Mouse (Mus musculus) frontal cortex, adult 2 months (tissue): ENCODE measurements at regions not wholly inside any gene's neighbourhood (a gene's known extent, or its start where the extent isn't known, plus 50 kb on each side); places are given as distances from the start of the nearest gene placed in this dataset.

Experiments
- DNase-seq, 2 experiments: peaks; one replicate each; pipeline ENCODE4 v3.0.0; 2022; ENCODE audit warnings: low spot score in 1 of 2; ENCODE audit errors: extremely low spot score in 1 of 2

DNA sequence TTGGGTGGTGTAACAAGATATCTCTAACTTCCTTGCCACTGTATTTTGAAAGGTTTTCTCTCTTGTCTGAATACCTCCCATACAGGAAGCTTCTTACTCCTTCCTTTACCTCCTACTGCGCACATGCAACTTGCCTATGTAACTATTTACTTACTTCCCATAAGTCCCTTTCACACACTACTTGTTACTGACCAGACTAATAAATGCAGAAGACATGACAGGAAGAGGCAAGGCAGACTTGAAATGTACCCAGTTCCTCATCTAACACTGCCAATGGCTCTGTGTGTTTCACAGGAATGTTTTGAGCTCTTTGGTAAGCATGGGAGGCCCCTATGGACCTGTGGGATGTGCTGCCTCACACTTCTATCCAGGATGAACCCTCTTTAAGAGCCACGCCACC is 207.1 kb upstream of the Hhip start:
- DNase-seq = no peak

DNA sequence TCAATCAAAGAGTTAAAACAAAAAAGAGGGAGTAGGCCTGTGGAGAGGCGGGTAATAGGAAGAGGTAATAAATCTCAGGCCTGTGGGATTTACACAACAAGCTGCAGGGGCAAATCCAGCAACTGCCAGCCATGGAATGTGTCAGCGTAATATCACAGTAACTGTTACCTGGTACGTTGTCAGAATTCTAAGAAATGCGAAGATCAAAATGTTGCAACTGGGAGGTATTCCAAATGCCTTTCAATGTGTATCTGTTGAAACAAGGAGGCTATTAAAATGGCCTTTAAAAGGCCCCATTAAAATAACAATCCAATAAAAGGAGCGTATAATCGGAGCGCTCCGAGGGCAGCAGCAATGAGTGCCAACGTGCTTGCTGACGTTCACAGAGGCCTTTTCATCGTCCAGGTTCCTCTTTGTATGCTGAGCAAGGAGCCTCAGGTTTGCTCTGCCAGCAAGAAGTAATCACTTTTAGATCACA is 205.7 kb upstream of the Hhip start:
- DNase-seq = no peak

DNA sequence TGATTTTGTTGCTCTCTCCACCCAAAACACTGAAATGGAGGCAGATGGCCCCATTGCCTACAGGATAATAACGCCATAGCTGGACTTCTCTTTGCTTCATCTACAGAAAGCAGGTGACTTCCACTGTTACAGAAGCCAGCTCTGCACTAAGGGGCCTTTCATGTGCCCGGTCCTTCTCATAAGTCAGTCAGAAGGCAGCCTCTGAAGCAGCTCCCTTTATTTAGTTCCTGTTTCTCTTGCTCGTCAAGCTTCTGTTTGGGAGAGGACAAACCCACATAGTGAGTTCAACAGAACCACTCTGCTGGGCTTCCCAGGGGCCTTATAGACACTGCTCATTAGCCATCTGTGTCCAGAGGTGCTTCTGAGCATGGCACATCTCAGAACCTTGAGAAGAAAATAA is 205.1 kb upstream of the Hhip start:
- DNase-seq = no peak

DNA sequence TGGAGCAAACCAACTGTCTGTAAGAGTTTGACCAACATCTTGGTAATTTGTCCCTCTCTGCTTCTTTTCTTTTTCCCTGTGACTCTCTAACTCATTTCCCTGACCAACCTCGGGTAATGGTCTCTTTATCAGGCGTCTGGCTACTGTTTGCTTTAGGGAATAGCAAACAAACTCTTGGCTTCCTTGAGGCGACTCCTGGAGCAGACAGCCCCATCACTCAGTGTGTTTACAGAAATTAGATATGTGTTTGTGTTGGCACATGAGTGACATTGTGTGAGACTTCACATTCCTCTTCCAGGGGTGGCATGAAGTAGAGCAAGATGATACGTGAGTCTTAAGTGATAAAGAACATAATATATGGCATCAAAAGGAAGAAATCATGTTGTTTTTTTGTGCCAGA is 195.7 kb upstream of the Hhip start:
- no peak for DNase-seq

DNA sequence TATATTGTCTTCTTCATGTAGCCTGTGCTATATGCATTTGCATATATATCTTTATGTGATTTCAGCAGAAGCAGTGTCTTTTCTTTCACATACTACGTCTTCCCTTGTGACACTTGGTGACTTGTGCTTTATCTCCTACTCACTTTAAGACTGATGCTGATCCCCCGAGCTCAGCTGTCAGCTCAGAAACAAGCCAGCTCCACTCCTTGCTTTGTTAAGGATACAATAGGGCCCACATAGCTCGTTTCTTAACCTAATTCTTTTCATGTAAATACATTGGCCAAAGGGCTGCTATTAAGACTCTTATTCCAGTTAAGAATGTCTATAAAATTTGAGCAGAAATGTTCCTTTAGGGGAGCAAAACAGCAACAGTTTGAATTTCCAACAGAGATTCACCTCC is 193.8 kb upstream of the Hhip start:
- DNase-seq = no peak

DNA sequence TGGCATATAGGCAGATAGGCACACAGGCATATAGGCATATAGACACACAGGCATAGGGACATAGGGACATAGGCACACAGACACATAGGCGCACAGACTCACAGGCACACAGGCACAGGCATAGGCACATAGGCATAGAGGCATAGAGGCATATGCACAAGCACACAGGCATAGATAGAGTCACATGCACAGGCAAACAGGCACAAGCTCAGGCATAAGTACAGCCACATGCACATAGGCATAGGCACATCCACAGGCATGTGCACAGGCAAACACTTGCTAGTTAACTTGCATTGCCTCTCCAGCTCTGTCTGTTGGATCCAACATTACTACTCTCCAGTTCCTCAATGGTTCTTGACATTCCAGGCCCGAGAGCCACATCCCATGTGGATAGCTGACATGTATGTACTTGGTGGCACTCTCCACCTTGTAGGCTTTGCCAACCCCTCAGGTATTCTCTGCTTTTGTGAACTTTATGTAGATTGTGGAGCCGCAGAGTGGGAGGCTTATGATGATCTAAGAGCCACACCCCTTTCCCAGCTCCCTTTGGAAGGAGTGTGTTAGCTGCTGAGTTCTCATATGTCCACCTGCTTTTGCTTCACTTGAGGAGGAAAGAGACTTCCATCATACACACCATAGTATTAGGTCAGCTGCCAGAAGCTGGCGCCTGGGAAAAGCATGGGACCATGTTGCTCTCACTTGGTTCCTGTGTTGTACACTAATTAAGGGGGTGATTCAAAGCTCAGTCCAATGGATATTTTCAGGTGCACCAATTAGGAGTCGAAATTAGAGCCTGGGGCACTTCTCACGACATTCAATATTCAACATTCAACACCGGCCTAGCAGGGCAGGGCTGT is 192.7 kb upstream of the Hhip start:
- DNase-seq = no peak

DNA sequence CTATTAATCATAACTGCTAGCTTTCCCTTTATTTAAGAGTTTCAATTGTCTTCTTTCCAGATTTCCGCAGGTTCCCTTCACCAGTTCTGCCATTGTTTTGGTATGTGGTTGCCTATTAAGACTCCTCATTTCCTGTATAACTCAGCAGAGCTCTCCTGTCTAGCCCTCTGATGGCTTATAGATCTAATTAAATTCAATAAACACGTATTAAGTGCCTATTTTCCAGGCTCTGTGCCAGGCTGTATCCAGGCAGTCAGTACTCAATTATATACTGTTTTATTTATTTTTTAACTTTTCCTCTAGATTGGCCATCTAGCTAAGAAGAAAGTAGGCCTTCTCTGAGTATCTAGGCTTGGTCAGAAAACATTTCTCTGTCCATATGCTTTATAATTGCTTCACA is 192.0 kb upstream of the Hhip start:
- DNase-seq = no peak

DNA sequence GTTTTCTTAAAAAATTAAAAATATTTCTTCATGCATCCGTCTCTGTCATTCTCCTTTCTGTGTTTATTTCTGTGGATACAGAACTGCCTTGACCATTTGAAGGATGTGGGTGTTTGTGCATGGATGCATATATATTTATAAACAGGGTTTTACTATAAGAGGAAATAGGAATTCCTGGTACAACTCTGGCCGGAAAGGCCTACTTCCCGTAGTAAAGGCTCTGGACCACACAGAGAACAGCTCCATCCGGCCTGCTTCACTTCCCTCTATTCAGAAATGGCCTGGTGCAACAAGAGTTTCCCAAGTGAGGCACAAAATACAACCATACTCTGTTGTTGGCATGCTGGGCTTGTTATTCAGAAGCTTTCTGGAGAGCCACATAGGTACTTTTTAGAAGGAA is 182.1 kb upstream of the Hhip start:
- no peak for DNase-seq

DNA sequence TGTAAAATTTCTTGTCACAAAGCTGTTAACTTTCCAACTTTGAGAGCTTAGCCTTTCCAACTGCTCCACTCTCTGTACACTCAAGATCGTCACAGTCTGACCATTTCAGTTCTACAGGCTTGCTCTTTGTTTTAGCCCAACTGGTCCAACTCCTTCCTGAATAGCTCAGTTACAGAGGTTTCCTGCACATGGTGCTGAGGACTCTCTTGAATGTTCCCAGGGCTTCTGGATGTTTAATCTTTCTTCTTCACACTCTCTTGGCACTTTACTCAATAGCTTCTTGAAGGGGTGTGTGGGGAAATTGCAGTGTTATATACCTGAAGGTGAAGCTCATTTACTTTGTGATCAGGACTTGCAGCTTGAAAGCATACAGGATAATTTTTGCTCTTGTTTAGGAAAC is 152.6 kb upstream of the Hhip start:
- DNase-seq = no peak

DNA sequence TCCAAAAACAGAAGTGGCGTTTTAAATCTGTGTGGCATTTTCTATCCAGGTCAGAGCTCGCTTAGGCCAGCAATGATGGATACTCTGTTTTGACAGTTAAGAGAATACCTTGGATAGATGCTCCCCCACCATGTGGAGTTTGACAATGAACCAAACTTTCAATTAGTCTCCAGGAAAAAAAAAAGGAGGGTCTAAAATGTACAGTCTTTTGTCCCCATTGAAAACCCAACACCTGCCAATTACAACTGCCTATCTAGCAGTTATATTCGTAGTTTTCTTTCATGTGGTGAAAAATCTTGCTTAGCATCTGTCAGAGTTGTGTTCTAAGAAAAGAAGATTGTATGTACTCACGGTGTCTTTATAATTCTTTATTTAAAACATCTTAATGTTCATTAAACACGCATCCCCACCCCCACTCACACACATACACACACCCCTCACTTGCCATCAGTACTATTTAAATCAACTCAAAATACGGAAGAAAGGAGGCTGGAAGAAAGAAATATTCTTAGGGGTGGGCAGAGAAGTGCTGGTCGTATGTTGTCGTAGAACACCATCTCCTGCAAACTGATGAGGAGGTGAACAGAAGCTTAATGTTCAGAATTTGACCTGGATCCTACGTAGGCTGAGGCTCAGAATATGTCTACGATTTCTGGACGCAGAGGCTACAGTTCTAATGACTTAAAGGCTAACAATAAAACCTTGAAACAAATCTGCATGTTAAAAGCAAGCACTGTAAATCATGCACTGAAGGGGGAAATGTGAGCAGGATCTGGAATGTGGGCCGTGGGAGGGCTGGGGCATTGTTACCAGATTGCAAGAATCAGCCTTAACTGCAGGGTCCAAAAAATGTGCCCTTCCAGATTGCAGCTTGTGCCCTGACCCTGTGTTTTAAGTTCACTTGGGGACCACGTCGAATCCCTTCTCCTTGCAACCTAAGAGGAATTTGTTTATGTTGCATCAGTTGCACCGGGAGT is 147.2 kb upstream of the Hhip start:
- DNase-seq = no peak

DNA sequence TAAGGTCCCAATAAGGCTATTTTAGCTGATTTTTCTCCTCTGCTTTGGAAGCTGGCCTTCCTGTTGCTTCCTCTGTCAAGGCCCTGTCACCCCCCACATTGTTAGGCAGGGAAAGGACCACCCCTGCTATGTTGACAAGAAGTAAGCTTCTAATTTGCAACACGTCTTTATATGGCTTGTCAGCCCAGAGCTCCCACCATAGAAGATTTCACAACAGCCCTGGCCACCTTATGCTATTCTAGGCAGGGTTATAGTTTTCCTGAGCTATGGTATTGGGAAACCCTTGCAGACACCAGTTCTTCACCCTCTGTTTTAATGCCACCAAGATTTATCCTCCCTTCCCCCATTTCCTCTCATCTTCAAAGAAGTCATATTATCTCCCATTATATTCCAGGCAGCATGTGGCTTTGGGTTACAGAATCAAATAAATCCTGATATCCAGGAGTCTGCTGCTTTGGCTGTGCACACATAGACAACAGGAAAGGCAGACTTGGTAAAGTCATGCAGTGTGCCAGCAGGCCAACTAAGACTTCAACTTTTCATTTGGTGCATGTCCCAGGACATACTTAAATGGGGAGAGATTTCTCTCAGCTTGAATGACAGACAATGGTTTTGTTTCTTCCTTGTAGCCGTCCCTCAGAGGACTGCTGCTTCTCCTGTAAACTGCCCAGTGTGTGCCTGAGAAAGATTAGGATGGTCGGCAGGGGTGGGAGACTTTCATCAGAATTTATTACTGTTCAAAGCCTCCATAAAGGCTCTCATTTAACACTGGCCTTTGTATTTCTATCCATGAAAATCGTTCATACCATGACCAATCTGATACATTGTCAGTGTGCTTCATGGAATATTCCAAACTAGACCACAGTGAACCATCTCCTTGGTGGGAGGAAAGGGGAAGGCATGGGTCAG is 146.2 kb upstream of the Hhip start:
- DNase-seq = no peak

DNA sequence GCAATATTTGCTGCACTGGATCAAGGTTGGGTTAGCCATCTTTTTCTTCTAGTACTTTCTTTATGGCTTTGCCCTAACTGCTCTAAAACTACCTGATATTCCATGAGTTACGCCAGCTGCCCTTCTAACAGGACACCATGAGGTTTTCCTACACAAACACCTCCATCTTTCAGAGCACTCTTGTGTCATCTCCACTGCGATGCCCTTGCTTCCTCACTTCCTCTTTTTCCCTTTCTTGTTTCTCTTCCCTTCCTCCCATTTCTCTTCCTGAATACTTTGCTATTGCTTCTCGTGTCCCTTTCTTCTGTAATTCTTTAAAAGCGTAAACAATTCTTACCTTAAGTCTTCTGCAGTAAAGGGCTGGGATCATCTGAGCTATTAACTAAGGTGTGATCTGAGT is 139.9 kb upstream of the Hhip start:
- DNase-seq = no peak

DNA sequence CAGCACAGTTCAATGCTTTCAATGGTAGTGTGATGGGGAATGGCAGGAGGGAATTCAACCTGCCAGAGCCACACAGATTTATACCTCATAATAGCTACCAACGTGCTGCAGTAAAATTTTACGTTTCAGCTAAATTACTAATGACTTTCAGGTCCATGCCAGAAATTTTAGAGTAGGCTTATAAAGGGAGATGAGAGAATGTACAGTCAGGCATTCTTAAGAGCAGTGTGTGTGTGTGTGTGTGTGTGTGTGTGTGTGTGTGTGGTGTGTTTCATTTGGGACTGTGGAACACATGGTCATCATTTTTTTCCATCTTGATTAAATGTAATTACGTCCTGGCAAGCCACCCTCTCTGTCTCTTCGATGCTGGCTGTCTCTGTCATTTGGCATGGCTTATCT is 132.7 kb upstream of the Hhip start:
- no peak for DNase-seq

DNA sequence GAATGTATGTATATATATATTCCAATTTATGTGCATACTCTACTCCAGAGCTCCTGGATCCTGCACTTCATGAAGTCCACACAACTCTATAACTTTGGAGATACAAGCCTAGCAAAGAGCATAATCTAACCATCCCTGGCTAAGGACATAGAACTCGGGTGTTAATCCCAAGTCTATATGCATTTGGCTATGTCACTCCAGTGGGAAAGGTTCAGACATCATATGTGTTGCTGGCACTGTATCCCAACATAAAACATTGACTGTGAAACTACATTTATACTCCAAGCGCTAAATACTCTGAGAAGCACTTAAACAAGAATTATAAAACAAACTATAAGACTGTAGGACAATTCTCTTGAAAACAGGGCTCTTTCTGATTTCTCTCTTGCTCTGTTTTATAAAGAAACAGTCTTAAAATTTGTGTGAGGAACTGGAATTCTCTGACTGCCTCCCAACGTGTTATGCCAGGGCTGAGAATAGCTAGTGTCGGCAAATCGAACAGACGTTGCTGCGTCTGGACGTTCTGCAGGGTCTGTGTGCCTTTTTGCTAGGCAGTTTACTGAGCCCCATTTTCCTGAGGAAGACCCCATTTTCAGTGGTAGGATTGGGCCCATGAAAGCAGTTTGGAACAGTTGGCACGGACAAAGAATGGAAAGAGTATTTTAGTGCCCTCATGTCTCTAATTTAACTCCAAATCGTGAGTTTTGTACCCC is 132.1 kb upstream of the Hhip start:
- no peak for DNase-seq

DNA sequence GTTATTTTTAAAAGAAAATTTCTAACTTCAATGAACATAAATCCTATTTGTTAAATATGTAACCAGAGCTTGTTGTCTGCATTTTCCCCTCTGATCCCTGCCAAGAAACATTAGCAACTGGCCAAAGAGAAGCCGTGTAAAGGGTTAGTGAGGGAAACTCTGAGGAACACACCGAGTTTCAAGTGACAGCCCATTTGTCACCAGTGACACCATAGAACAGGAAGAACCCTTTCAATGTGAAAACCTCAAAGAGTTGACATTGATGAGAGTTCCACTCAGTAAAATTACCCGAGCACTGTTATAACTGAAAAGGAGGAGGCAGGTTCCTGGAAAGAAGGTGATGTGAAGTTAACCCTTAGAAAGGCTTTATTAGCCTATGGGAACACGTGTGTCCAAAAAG is 127.5 kb upstream of the Hhip start:
- no peak for DNase-seq

DNA sequence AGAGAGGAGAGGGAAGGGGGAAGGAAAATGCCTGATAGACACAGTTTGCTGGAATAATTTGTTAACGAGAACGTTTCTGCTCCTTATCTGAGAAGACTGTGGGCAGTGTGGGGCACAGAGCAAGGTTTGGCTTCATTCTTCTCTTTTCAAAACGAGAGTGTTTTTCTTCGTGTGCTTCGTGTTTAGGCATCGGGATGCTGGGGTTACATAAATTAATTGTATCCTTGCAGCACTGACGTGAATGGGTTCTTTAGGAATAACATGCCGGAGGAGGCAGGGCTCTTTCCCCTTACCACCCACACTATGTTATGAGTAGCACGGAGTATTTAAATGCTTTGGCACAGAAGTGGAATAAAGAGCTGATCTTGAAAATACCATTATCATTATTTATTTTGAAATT is 110.9 kb upstream of the Hhip start:
- peak; percentile 11 to 50 for DNase-seq

DNA sequence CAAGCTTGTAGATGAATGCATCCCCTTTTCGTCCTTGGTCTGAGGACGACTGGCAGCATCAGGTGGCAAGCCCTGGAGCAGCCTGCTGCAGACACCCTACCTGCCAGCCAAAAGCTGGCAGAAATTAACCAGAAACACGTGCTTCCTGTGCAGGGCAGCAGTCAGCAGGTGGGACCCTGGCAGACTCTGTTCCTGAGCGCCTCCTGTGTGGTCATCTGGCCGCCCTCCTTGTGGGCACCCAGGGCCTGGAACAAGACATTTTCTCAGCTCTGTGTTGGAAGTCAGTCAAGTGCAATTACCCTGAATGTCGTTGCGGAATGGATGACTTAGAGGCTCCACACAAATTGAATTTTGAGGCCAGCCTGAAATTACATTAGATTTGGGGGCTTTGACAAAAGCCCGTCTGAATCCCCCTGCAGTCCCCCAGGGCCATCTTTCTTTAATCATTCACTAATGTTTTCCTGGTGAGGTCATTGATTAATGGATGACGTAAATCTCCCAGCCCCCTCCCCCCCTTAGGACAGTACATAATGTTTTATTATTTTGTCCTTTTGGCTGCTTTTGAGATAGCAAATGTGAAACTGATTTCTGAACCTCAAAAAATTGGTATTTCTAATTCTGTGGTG is 91.8 kb upstream of the Hhip start:
- no peak for DNase-seq

DNA sequence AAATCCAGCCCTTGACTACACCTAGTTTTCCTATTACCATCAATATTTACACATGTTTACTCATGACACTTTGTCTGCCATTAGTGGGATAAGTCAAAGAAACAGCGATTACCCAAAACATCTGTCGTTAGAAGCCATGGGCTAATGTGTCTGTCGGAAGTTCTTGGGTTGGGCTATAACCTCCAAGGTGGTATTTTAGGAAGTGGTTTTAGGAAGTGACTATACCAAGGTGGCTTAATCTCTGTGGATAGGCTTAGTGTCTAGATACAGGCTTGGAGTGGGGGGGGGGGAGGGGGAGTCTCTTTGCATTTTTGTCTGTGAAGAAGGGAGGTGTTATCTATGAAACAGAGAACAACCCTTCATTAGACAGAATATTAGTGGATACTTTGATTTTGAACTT is 90.1 kb upstream of the Hhip start:
- DNase-seq = no peak

DNA sequence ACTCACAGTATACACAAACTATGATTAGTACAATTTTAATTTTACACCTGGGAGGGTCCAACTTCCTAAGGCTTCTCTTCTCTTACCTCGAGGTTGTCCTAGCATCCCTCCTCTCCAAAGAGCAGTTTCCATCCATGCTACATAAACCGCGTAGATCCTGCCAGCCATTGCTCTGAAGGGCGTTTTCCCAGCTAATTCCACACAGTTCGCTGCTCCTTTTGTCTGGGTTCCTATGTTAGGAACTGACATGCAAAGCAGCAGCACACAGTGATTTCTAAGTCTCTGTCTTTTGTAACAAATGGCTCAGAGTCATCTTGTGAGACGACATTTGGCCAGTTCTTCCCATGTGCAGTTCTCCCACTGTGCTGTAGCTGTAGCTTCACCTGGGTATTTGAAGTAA is 80.7 kb upstream of the Hhip start:
- DNase-seq = no peak
